Mouse (Mus musculus) effector memory CD4-positive, alpha-beta T cell, adult 5 months (primary cell): ENCODE data around the gene Gm10057. TPM values are rescaled to one million over a fixed set of nuclear protein-coding genes. Genes with fewer than 3 reads are reported as not detected.

ENCODE experiments used
- polyA plus RNA-seq: library from polyadenylated mRNA; unstranded; fragments of 100-300 nt; shearing (Covaris generic); gene quantifications from one replicate; pipeline ENCODE4 v1.2.1, GENCODE M21; 2017

Gm10057 gene
- not detected for polyA plus RNA-seq

GRCm38 (mm10) chrX:154054939-154055338 lies at the start of gene Gm10057:
TSS of gene Gm10057 (minus strand) at chrX:154055039.

GRCm38 (mm10) chrX:154033727-154034126 lies 21.1 kb downstream of the Gm10057 start, which contains the start of gene 4921511M17Rik:
TSS of gene 4921511M17Rik (minus strand) at chrX:154033827.

GRCm38 (mm10) chrX:154012540-154012939 lies 42.3 kb downstream of the Gm10057 start, which contains the start of gene Samt1:
TSS of gene Samt1 (minus strand) at chrX:154012640.

Other genes starting within 250 kb of the Gm10057 start
- gene Spin2c, start 222.8 kb downstream of the Gm10057 start, polyA plus RNA-seq: 1.3 TPM
- gene Samt1, start 42.4 kb downstream of the Gm10057 start, polyA plus RNA-seq: not detected
- gene 4921511M17Rik, start 21.2 kb downstream of the Gm10057 start, polyA plus RNA-seq: not detected
- not detected for gene Gm15140, start 65.6 kb upstream of the Gm10057 start, polyA plus RNA-seq